Mouse (Mus musculus) hindbrain, embryonic 13.5 days (tissue): ENCODE results near the gene Usp35. TPM values are rescaled to one million over a fixed set of nuclear protein-coding genes. Genes with fewer than 3 reads are reported as not detected.

Experiments
- ATAC-seq: fragments of 200-750 bp; cut with Nextera tagmentation; 2 replicates; pipeline ENCODE4 v1.8.0; 2017; ENCODE audit warnings: moderate TSS enrichment; ENCODE audit not compliant: low FRiP score
- H3K27ac ChIP-seq: fragments of 300-500 bp; sonication (generic); 2 replicates; pipeline ENCODE4 v1.5.1; 2015; ENCODE audit warnings: inconsistent platforms, mild to moderate bottlenecking, moderate library complexity
- H3K27me3 ChIP-seq: fragments of 300-500 bp; sonication (generic); 2 replicates; pipeline ENCODE4 v1.6.1; 2015; ENCODE audit warnings: mild to moderate bottlenecking, inconsistent platforms
- H3K36me3 ChIP-seq: fragments of 300-500 bp; sonication (generic); 2 replicates; pipeline ENCODE4 v1.6.1; 2015; ENCODE audit warnings: mild to moderate bottlenecking, inconsistent platforms
- H3K4me1 ChIP-seq: fragments of 300-500 bp; sonication (generic); replicated peaks from 2 replicates; pipeline ENCODE4 v1.6.1; 2015; ENCODE audit warnings: inconsistent platforms
- H3K4me2 ChIP-seq: fragments of 300-500 bp; sonication (generic); 2 replicates; pipeline ENCODE4 v1.6.1; 2015; ENCODE audit warnings: inconsistent platforms, mild to moderate bottlenecking, moderate library complexity
- H3K4me3 ChIP-seq: fragments of 300-500 bp; sonication (generic); 2 replicates; pipeline ENCODE4 v1.5.1; 2015; ENCODE audit warnings: mild to moderate bottlenecking, inconsistent platforms
- H3K9ac ChIP-seq: fragments of 300-500 bp; sonication (generic); 2 replicates; pipeline ENCODE4 v1.6.1; 2015; ENCODE audit warnings: mild to moderate bottlenecking, inconsistent platforms
- H3K9me3 ChIP-seq: fragments of 300-500 bp; sonication (generic); 2 replicates; pipeline ENCODE4 v1.6.1; 2016; ENCODE audit warnings: inconsistent platforms
- WGBS: fragments of 180-500 bp; shearing (Covaris S2); methylation state at CpG from one replicate; pipeline ENCODE4 v1.1.7; 2015; 5-methylcytosine and 5-hydroxymethylcytosine counted together
- polyA plus RNA-seq: library from polyadenylated mRNA; unstranded; fragments of >200 nt; fragmentation: Nextera tagmentation; extraction: Ambion mirVana; gene quantifications from 2 replicates; pipeline ENCODE4 v1.2.1, GENCODE M21; 2015

The Usp35 gene
- 3.2 and 3.6 TPM in 2 replicates for polyA plus RNA-seq

DNA sequence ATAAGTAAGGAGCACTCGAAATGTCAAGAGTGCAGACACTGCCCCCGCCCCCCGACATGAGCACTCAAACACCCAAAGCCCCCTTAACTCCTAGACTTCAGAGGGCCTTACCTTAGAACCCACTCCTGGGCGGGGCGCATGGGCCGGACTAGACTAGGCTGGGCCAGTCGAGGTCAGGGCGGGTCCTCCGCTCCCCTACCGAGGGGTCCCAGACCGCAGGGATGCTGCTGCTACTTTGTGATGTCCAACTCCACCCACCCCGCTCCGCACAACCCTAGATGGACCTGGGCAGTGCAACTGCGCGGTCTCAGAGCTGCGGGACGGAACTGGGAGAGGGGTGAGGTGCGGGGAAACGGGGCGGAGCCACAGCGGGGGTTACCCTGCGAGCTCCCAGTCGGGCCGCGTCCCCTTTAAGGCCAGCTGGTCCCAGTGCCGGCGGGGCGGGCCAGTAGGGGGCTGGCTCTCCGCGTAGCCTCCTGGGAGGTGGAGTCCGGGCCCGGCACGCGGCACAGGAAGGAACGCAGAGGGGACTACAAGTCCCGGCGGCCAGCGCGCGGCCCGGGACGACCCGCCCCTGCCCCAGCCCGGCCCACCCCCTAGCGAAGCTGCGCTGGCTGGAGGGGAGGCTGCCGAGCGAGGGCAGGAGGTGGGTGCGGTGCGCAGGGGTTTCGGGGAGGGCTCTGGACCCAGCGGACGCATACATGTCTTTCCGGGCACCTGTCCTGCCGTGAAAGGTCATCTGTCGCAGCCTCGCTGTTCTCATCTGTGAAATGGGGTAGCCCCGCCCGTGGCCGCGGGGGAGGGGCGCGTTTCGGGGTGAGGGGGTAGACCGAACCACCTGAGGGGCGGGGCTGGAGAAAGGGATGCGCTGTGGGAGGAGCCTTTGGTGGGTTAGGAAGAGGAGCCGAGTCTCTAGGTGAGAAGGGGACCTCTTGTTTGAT, at the start of gene Usp35, which contains the start of gene Kctd21:
Gene Usp35 (minus strand): TSS at position 295 of the 941 bp plus-strand sequence.
Gene Kctd21 (plus strand): TSS at position 602 of the 941 bp plus-strand sequence.
- Histone ChIP-seq H3K4me3 (peak within 1 kb of the TSS; percentile 69), H3K9ac (peak within 1 kb of the TSS; percentile 81), H3K9me3 (no peaks in the 10 kb centered on the region), H3K27me3 (peaks cover 8% of the 10 kb centered on the region), H3K27ac (peak within 1 kb of the TSS; percentile 52; the same call in 1 of the 2 replicates), H3K4me2 (peak within 1 kb of the TSS; percentile 78), H3K36me3 (no peaks in the 10 kb centered on the region), H3K4me1 (peaks cover 39% of the 10 kb centered on the region)
- WGBS, result under 1% methylated on average over 68 of the region's 68 CpGs
- ATAC-seq, result peak; percentile 98

- no peak overlapping the region for H3K9ac ChIP-seq
- H3K4me2 ChIP-seq, result no peak overlapping the region
- no peaks in the 10 kb centered on the region for H3K9me3 ChIP-seq
- peaks cover 85% of the 10 kb centered on the region for H3K36me3 ChIP-seq
- no peak for ATAC-seq
- WGBS, result 96% methylated on average over 5 of the region's 5 CpGs
- H3K4me1 ChIP-seq, result no peaks in the 10 kb centered on the region
- H3K27ac ChIP-seq, result no peak overlapping the region
- H3K27me3 ChIP-seq, result no peaks in the 10 kb centered on the region
- H3K4me3 ChIP-seq, result no peak overlapping the region
Measured at GRCm38 (mm10) chr7:97380500-97381123, 48.8 kb upstream of the Usp35 start.

GRCm38 (mm10) chr7:97379304-97379703, 47.5 kb upstream of the Usp35 start:
- H3K9me3 ChIP-seq, result no peaks in the 10 kb centered on the region
- H3K27me3 ChIP-seq, result no peaks in the 10 kb centered on the region
- ATAC-seq, result no peak
- 95% methylated on average over 5 of the region's 5 CpGs for WGBS
- peaks cover 85% of the 10 kb centered on the region for H3K36me3 ChIP-seq
- no peak overlapping the region for H3K4me3 ChIP-seq
- no peak overlapping the region for H3K4me2 ChIP-seq
- H3K27ac ChIP-seq, result no peak overlapping the region
- no peaks in the 10 kb centered on the region for H3K4me1 ChIP-seq
- H3K9ac ChIP-seq, result no peak overlapping the region

DNA sequence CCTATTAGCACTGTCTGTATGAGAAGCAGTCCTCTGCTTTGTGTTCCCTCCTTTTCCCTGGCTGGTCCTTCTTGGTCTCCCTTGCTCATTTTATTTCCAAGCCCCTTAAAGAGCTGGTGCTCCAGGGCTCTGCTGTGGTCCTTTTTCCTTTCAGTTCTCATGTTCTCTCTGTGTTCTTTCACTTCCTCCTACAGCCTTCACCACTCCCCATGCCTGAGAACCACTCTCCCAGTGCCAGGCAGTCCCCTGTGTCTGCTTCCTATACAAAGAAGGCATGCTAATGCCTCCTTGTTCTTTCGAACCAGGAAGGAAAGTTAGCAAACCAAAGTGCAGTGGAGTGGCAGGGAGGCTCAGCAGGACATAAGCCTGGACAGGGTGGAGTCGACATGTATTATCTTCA, 44.1 kb upstream of the Usp35 start:
- Histone ChIP-seq H3K9ac (no peak overlapping the region), H3K4me2 (no peak overlapping the region), H3K4me1 (peaks cover 11% of the 10 kb centered on the region), H3K9me3 (no peaks in the 10 kb centered on the region), H3K36me3 (peaks cover 58% of the 10 kb centered on the region), H3K27me3 (no peaks in the 10 kb centered on the region), H3K4me3 (no peak overlapping the region), H3K27ac (no peak overlapping the region)
- ATAC-seq, result no peak
- 76% methylated on average over 2 of the region's 2 CpGs for WGBS

DNA sequence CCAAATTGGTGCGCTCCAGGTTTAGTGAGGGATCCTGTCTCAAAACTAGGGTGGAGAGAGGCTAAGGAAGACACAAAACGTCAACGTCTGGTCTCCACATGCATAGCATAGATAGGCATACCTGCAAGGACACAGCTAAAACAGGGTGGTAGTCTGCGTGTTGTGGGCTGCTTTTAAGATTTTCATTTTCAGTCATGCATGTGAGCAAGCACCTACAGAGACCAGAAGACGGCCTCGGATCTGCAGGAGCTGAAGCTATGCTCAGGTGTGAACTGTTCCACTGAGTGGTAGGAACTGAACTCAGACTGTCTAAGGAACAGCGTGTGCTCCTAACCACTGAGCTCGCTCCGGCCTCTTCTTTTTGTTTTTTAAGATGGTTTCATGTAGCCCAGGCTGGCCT, 43.3 kb upstream of the Usp35 start:
- H3K36me3 ChIP-seq, result peaks cover 53% of the 10 kb centered on the region
- H3K9ac ChIP-seq, result no peak overlapping the region
- H3K4me2 ChIP-seq, result no peak overlapping the region
- H3K4me3 ChIP-seq, result no peak overlapping the region
- WGBS, result 98% methylated on average over 9 of the region's 9 CpGs
- no peaks in the 10 kb centered on the region for H3K9me3 ChIP-seq
- no peak overlapping the region for H3K27ac ChIP-seq
- ATAC-seq, result no peak
- H3K4me1 ChIP-seq, result peaks cover 13% of the 10 kb centered on the region
- H3K27me3 ChIP-seq, result no peaks in the 10 kb centered on the region

DNA sequence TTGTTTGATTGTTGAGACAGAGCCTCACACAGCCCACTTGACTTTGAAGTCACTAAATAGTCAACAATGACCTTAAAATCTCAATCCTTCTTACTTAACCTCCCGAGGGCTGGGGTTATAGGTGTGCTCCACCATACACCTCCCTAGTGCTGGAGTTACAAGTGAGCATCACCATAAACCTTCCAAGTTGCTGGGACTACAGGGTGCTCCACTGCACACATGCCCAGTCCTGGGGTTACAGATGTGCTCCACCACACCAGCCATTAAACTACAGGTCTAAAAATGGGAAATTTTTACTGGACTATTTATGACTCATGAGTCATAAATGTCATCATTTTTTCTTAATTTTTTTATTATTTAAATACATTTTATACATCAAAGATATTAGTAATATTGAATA, 34.1 kb upstream of the Usp35 start:
- Histone ChIP-seq H3K36me3 (no peaks in the 10 kb centered on the region), H3K4me3 (no peak overlapping the region), H3K27ac (no peak overlapping the region), H3K27me3 (no peaks in the 10 kb centered on the region), H3K4me1 (peaks cover 2% of the 10 kb centered on the region), H3K9me3 (no peaks in the 10 kb centered on the region), H3K9ac (no peak overlapping the region), H3K4me2 (no peak overlapping the region)
- no peak for ATAC-seq
- whole genome bisulfite sequencing, result 97% methylated on average over 1 of the region's 1 CpGs

GRCm38 (mm10) chr7:97361467-97361866, 29.6 kb upstream of the Usp35 start:
- H3K4me2 ChIP-seq, result no peak overlapping the region
- no peaks in the 10 kb centered on the region for H3K27me3 ChIP-seq
- no peak overlapping the region for H3K9ac ChIP-seq
- H3K9me3 ChIP-seq, result no peaks in the 10 kb centered on the region
- no peaks in the 10 kb centered on the region for H3K36me3 ChIP-seq
- no peak for ATAC-seq
- H3K4me3 ChIP-seq, result no peak overlapping the region
- 36% methylated on average over 4 of the region's 4 CpGs for WGBS
- H3K27ac ChIP-seq, result no peak overlapping the region
- no peaks in the 10 kb centered on the region for H3K4me1 ChIP-seq

DNA sequence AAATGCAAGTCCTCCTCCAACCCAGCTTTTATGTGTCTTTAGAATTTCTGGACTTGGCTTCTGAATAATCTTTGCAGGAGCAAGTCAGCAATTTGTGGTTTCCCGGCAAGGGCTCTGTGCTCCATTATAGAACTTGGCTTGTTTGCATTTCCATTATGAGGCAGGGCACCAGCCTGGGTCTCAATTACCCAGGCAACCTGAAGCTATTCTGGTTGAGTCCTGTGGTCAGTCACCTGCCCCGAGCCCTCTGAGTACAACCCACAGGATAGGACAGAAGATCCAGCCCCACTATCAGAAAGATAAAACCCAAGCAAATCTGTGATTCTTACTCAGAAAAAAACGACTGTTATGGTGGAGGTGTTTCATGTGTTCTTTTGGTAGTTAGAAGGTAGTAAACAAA, 29.1 kb upstream of the Usp35 start:
- 48% methylated on average over 3 of the region's 3 CpGs for WGBS
- no peaks in the 10 kb centered on the region for H3K36me3 ChIP-seq
- H3K9me3 ChIP-seq, result no peaks in the 10 kb centered on the region
- H3K9ac ChIP-seq, result no peak overlapping the region
- no peak overlapping the region for H3K4me3 ChIP-seq
- H3K27ac ChIP-seq, result no peak overlapping the region
- H3K4me1 ChIP-seq, result no peaks in the 10 kb centered on the region
- H3K27me3 ChIP-seq, result no peaks in the 10 kb centered on the region
- ATAC-seq, result no peak
- no peak overlapping the region for H3K4me2 ChIP-seq

DNA sequence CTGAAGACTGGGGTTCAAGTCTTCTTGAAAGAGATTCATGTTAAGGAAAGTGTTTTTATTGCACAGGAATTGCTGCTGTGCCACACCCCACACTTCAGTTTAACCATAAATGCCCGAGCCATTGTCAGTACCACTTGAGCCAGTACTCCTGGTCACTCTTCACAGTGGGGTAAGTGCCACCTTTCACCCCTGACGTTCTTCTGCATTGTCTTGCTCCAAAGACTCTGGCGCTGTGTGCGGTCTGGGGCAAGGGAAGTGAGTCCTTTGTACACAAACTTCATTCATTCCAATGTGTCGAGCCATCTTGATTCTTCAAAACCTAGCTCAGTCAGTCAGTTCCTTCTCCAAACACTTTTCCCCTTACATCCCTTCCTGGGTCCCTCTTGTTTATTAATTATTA, 28.3 kb upstream of the Usp35 start:
- Histone ChIP-seq H3K4me1 (0 out of 2 replicates have a peak, but pooled peaks cover under 1% of the 10 kb centered on the region), H3K4me3 (no peak overlapping the region), H3K27ac (no peak overlapping the region), H3K4me2 (no peak overlapping the region), H3K27me3 (no peaks in the 10 kb centered on the region), H3K36me3 (no peaks in the 10 kb centered on the region), H3K9me3 (no peaks in the 10 kb centered on the region), H3K9ac (no peak overlapping the region)
- no peak for ATAC-seq
- WGBS, result 58% methylated on average over 5 of the region's 5 CpGs

DNA sequence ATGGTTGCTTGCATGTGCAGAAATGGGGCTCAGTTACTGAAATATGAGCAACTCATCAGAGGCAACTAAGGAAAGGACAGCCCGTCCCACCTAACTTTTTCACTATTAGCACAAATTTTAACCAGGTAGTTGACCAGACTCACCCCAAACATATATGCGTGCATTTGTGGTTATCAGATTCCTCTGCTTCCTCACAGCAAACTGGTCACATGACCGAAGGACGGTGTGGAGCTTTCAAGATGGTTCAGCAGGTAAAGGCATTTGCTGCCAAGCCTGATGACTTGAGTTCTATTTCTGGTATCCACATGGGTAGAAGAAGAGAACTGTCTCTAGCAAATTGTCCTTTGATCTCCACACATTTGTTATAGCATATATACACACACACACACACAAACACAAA, 26.5 kb upstream of the Usp35 start:
- H3K9me3 ChIP-seq, result no peaks in the 10 kb centered on the region
- no peaks in the 10 kb centered on the region for H3K27me3 ChIP-seq
- 89% methylated on average over 4 of the region's 4 CpGs for WGBS
- no peak overlapping the region for H3K27ac ChIP-seq
- no peak overlapping the region for H3K4me3 ChIP-seq
- 0 out of 2 replicates have a peak, but pooled peaks cover 4% of the 10 kb centered on the region for H3K4me1 ChIP-seq
- ATAC-seq, result no peak
- H3K9ac ChIP-seq, result no peak overlapping the region
- H3K36me3 ChIP-seq, result no peaks in the 10 kb centered on the region
- no peak overlapping the region for H3K4me2 ChIP-seq

GRCm38 (mm10) chr7:97357840-97358239, 26.0 kb upstream of the Usp35 start:
- 0 out of 2 replicates have a peak, but pooled peaks cover 4% of the 10 kb centered on the region for H3K4me1 ChIP-seq
- no peak for ATAC-seq
- H3K36me3 ChIP-seq, result no peaks in the 10 kb centered on the region
- no peak overlapping the region for H3K4me3 ChIP-seq
- H3K27ac ChIP-seq, result no peak overlapping the region
- H3K9me3 ChIP-seq, result no peaks in the 10 kb centered on the region
- H3K27me3 ChIP-seq, result no peaks in the 10 kb centered on the region
- H3K9ac ChIP-seq, result no peak overlapping the region
- no peak overlapping the region for H3K4me2 ChIP-seq
- 74% methylated on average over 3 of the region's 3 CpGs for WGBS

DNA sequence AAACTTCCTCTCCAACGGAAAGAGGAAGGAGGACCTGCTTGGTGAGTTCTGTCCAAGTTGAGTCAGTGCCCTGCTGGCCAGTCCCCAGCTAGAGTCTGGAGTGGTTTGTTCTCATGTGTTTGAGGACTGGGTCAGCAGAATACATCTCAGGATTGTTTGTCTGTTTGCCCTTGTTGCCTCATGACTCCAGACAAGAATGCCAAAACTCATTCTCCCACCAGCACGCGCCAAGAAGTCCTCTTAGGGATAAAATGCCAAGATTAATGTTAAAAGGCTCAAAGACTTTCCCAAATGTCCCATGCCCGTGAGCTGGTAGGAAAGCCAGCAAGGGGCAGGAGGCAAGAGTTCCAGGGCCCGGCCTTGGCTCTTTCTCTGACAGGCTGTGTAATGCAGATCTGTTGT, 25.1 kb upstream of the Usp35 start:
- WGBS, result 78% methylated on average over 5 of the region's 5 CpGs
- no peak for ATAC-seq

More for the DNA sequence above, 25.1 kb upstream of the Usp35 start:
- Histone ChIP-seq H3K9ac (no peak overlapping the region), H3K4me3 (no peak overlapping the region), H3K9me3 (no peaks in the 10 kb centered on the region), H3K36me3 (no peaks in the 10 kb centered on the region), H3K4me1 (0 out of 2 replicates have a peak, but pooled peaks cover 4% of the 10 kb centered on the region), H3K27me3 (no peaks in the 10 kb centered on the region), H3K4me2 (no peak overlapping the region), H3K27ac (no peak overlapping the region)
